Mouse (Mus musculus): Measurements from ENCODE around the gene Sf3a2.
A peak's percentile ranks its signal among the peaks of the same experiment; 100 is the strongest.

Gene Sf3a2

DNA sequence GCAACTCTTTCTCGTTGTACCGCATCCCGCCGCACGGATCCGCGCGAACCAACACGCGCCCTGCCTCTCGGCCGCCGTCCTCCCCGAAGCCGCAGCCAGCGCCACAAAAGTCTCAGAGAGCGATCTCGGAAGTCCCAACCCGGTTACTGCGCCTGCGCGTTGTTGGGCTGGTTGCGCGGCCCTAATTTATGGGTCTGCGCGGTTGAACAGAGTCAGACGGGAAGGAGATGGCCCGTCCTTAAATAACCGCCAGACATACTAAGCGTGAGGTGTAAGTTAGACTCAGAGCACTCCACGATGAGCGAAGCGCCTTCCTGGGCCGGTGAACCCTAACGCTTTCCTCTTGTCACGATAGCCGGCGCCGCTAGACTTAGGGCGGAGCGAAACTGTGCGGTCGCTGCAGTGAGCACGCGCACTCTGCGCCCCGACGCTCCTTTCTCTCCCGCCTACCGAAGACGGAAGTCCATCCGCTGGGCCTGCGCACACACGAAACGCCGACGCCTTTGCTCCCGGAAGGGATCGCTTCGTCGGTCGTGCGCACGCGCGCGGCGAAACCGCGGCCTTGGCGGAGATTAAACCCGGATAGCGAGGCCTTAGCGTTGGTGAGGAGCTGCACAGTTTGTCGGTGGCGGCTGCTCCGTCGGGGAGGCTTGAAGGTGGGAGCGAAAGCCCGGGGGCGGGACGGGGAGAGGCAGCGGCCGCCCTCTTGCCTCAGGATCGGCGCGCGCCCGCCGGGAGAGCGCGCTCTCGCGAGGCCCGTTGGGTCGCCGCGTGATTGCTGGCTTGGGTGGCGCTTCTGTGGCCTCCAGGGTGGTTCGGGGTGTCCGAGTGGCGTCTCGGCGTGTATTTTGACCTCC lies at the start of gene Sf3a2, which contains the start of gene Plekhj1:
Gene Sf3a2 (plus strand): TSS at position 49 of the 857 bp plus-strand sequence.
Gene Plekhj1 (minus strand): TSS at position 477 of the 857 bp plus-strand sequence.
- peak; percentile 99 for DNase-seq (ENCODE audit: low read depth)

DNA sequence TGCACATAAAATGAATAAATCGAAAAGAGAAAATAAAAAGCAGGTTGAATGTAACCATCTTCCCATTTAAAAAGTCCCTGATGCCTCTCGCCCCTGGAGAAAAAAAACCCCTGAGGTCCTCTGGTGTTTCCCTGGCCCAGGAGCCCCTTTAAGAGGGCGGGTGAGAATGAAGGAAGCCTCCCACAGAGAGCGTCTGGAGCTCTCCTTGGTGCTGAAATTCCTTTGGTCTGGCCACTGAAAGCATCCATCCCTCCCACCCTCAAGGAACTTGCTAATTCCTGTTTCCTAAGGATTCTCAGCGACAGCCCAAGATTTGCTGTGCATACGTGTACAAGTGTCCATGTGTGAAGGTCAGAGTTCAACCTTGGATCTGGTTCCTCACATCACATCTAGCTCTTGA lies 49.4 kb upstream of the Sf3a2 start:
- peak; percentile 73 for DNase-seq (ENCODE audit: low read depth)

DNA sequence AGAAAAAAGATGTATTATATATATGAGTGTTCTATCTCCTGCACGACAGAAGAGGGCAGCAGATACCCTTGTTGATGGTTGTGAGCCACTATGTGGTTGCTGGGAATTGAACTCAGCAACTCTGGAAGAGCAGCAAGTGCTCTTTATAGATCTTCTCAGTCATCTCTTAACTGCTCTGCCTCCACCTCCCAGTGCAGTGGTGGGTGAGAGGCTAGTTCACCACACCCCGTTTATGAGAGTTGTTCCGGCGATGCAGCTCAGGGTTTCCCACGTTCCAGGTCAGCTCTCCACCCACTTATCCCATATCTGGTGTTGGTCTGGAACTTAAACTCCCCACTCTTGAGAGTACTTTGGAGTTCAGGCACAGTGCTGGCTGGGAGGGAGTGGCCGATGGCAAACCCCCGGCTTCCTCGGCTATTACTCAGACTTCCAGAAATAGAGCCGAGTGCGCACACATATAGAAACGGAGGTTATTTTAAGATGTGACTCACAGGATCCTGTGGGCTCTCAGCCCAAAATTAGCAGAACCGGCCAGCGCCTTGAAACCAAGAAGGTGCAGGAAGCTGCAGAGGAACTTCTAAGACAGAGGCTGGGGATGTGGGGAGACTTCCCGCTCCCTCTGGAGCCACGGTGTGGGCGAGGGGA lies 46.7 kb upstream of the Sf3a2 start:
- DNase-seq (ENCODE audit: low read depth): peak; percentile 98

DNA sequence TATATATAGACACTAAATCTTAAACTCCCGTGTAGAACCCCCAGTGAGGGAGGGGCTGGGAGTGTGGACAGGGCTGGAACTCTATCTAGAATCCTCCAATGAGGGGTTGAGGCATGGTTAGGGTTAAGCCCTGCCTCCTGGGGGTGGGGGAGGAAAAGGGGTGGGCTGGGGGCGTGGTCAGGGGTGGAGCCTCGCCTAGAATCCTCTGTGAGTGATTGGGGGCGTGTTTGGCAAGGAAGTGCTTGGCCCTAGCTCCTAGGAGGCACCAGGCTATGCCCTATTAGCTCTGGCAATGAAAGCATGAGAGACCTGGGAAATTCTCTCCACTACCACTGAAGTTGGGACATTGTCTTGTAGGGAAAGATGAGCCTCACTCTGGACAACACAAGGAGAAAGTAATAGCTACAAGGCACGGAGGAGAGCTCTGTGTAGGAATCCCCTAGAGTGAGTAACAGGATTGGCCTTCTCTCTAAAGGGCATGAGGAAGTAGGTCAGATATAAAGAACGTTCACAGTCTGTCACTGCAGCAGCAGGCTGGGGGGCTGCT lies 45.8 kb upstream of the Sf3a2 start:
- peak; percentile 96 for DNase-seq (ENCODE audit: low read depth)

DNA sequence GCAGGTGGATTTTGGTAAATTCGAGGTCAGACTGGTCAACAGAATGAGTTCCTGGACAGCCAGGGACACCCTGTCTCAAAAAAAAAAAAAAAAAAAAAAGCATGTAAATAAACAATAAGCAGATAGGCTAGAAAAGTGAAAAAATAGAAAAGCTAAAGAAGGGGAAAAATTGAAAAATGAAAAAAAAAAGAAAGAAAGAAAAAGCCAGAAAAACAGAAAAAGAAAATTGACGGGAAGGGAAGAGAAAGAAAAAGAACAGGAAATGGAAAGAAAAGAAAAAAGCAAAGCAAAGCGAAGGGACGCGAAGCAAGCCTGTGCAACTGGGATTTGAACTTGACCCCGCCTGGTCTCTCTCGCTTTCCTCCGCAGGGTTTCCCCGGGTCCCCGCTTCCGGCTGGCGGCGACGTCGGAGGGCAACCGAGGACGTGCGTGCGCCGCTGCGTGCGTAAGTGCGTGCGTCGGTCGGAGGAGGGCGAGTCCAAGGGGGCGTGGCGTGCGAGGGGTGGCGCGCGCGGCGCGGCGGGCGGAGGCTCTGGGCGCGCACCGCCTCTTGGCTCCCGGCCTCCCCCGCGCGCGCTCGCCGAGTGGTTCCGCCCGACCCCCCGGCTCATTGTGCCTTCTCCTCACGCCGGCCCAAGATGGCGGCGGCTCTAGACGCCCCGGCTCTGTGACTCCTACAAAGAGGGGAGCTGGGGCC lies 43.3 kb upstream of the Sf3a2 start, which contains the start of gene Dot1l:
Gene Dot1l (plus strand): TSS at position 613 of the 697 bp plus-strand sequence.
- DNase-seq (ENCODE audit: low read depth): peak; percentile 97

DNA sequence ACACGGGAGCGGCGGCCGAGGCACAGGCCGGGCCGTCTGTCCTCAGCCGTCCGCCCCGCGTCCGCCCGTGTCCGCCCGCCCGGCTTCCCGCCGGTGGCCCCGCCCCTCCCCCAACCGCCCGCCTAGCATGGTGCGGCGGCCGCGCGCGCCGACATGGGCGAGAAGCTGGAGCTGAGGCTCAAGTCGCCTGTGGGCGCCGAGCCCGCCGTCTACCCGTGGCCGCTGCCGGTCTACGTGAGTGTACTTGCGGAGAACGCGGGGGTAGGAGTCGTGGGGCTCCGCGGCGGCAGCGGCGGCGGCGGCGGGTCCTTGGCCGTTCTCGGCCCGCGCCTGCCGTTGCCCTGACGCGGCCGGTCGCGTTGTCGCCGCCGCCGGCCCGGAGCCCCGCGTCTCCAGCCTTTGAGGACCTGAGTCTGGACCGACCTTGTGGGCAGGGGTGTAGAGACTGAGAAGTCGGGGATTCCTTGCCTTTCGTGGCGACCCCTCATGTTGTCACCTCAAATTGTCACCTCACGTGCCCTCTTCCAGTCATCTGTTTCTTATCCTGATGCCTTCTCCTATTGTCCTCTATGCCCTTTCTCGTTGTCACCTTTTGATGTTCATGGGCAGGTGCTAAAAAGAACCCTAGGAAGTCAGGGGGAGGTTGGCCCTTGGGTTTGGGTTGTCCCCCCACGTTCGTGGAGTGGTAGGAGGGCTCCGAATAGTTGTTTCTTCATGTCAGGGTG lies 42.5 kb upstream of the Sf3a2 start:
- no peak for DNase-seq (ENCODE audit: low read depth)

DNA sequence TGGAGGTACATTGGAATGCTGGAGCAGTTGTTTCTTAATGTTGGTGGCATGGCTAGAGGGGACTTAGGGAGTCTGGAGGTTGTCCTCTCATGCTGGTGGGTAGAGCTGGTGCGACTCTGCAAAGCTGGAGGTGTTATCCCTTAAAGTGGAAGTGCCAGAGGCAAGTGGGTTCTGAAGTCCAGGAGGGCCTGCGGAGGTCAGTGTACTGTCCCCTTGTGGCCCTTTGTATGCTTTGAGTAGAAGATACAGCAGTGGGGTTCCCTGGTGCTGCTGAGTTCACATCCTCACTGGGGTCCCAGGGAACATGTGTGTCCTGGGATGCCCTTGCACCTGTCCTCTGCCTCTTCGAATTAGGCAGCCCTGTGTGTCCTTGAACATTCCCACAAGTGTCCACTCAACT lies 41.9 kb upstream of the Sf3a2 start:
- no peak for DNase-seq (ENCODE audit: low read depth)

DNA sequence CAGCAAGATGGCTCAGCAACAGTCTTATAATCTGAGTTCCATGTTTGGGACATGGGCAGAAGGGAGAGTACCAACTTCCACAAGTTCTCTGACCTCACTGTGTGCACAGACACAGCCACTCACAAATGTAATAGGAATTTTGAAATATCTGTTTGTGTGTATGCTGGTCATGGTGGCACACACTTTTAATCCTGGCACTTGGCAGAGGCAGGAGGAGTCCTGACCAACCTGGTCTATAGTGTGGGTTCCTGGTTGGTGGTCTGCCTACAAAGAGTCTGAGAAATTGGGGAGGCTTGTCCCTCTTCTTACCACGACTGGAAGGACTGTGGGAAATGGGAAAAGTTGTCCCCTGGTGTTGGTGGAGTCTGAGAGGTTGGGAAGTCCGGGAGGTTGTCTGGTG lies 41.5 kb upstream of the Sf3a2 start:
- DNase-seq (ENCODE audit: low read depth): no peak

DNA sequence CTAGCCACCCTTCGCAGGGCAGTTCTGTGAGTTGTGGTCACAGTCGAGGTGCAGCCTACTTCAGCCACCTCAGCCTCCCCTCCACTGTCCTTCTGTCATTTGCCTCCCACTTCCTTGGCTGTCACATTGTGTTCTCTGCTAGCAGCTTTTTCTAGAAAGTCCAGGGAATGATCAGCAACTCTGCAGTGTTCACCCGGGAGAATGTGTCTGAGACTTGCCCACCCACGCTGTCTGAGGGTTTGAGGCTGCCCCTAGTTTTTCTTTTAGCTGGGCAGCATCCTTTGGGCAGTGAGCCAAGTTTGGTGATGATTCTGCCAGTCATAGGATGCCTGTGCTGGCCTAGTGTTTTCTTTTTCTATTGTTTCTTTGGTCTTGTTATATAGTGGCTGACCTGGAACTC lies 41.0 kb upstream of the Sf3a2 start:
- DNase-seq (ENCODE audit: low read depth): no peak

DNA sequence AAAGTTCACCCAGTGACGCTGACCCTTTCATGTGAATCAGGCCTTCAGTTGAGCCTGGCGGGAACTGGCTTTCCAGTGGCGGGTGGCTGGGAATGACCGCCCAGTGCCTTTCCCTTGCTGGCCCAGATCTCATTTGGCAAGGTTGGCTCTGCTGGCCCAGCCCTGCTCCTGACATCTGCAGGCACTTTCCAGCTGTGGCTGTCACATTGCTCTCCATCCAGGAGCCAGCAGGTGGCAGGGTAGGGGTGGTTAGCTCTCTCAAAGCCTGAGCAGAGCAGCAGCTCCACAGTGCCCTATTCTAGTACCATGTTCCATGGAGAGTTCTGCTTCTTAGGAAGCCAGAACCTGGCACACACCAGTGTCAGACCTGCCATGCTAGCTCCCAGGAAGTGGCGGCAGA lies 40.3 kb upstream of the Sf3a2 start:
- peak; percentile 77 for DNase-seq (ENCODE audit: low read depth)

DNA sequence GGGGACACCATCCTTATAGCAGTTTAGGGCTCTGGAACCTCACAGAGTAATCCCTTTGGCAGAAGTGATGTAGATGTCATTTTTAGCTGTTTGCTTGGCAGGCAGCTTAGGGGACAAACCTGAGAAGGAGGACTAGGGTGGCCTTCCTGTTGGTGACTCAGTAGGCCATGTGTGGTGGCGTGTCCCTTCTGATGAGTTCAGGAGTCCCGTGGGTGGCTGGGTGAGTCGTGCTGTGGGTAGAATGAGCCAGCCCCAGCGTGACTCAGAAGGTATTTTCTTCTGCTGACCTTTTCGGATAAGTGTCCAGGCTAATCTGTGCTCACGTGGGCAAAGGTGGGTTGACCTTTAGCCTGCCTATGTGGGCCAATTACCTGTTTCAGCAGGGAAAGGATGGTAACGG lies 39.3 kb upstream of the Sf3a2 start:
- peak; percentile 63 for DNase-seq (ENCODE audit: low read depth)

DNA sequence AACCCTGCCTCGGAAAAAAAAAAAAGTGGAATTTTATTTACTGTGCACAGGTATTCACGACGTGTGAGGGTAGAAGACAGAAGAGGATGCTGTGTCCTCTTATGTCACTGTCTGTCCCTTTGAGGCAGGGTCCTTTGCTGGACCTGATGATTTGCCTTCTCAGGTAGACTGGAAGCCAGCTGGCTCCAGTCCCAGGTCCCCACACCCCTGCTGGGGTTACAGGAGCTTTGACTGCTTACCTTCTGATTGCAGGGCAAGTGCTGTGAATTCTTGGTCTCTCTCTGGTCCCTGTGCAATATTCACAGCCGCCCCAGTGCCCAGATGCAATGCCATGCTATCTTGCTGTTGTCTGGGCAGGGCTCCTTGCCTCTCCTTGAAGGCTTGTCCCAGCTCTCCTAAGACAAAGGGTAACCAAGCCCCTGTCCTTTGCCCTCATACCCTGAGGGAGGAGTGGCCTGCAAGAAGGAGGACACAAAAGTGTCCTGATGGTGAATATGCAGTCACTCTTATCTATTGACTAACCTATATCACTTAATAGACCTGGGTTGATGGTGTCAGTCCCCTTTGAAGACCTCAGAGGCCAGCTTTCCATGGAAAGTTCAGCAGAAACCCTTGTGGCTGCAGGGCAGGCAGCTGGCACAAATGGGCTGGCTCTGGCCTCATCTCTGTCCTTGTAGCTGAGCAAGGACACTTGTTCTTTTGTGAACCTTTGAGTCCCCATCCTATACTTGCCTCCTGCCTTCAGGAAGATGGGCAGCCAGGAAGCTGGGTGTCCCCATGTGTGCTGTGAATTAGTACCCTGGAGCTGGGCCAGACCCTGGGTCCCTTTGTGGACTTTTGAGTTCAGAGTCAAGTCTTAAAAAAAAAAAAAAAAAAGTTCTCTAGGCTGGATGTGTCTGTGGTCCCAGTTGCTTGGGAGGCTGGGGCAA lies 37.1 kb upstream of the Sf3a2 start:
- no peak for DNase-seq (ENCODE audit: low read depth)

DNA sequence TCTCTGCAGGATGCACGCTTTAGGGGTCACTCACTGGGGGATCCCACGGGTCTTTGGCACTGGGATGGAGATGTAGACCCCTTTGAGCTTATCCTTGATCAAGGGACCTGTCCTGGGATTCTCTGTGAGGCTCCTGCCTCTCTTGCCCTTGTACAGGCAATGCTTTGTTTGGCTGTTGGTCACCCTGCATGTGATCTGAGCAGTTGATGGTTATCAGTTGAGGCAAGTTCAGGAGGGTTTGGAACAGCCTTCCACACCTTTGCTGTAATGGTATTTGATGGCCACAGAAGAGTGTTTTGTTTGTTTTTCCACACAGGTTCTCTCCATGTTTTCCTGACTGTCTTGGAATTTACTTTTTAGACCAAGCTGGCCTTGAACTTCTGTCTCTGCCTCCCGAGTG lies 36.2 kb upstream of the Sf3a2 start:
- DNase-seq (ENCODE audit: low read depth): no peak

DNA sequence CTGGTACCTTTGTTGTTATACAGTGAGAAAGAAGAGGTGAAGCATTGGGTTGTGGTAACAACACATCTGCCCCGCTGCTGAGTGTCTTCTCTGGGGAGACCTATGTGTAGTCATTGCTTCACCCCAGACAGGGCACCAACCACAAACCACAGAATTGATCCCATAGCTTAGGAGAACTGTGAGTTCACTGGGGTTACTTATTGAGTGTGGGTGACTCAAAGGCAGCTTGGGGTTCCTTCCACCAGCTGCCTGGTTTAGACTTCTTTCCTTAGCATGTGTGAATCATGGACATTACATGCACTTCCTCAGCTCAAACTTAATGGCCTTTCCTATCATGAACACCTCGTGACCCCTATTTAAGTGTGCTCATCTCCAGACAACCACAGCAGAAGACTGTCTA lies 34.5 kb upstream of the Sf3a2 start:
- DNase-seq (ENCODE audit: low read depth): peak; percentile 88

DNA sequence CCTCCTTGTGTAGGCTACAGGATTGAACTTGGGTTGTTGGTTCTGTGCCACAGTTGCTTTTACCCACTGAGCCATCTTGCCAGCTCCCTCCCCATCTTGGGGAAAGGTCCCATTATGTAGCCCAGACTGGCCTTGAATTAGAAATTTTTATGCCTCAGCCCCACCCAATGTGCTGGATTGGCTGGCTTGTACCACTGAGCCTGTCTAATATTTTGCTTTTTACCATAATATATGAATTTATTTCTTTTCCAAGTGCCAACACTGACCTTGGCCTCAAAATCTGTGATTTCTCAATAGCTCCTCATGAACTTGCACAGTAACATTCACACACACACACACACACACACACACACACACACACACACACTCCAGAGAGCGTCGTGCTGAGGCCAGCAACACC lies 32.3 kb upstream of the Sf3a2 start:
- DNase-seq (ENCODE audit: low read depth): no peak

DNA sequence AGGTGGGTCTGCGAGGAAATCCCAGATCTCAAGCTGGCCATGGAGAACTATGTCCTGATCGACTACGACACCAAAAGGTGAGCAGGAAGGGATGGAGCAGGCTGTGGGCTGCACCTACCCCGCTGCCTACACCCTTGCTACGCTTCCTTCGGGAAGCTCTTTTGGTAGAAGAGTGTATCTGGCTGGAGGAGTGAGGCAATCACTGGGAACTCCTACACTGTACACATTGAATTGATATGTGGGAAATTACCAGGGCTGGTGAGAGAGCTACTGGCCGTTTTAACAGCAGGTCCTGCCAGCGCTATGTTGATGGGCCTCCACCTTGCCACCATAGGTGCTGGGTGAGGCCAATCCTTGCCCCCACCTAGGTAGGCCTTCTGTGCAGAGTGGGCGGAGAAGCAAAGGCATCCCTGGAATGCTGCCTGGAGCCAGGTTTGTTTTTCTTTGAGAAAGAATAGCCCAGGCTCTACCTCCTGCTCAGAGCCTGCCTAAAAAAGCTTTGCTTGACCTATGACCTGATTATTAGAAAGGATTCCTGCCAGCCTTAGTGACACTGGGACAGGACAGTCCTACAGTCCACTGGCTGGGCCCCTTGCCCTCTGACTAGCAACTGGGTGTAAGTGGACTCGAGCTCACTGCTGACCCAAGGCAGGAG lies 31.7 kb upstream of the Sf3a2 start:
- no peak for DNase-seq (ENCODE audit: low read depth)

DNA sequence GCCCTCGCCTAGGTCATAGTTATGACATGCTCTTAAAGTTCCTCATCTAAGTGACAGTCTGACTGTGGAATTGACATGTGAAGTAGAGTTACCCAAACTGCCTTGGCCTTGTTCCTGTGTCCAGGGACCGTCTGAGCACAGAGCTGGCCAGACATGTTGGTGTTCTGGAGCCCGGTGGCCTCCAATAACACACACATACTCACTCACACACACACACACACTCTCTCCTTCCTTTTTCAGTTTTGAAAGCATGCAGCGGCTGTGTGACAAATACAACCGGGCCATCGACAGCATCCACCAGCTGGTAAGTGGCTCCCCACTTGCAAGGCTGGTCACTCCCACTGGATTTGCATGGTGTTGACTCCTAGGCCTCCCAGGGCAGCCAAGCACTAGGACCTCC lies 29.6 kb upstream of the Sf3a2 start:
- no peak for DNase-seq (ENCODE audit: low read depth)

DNA sequence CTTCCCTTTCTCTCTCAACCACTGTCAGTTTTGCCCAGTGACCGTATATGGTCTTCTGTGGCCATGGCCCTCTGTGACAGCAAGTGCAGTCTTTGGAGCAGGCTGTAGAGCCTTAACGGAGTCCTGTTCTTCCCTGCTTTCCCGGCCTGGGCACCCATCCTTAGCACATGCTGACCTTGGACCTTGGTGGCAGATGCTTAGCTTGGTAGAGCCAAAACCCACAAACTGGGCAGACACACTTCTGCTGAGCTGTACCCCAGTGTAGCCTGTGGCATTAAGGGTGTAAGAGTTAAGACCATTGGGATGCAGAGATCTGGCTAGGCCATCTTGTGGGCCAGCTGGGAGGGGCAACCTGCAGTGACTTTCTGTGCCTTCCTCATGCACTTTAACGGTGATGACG lies 24.2 kb upstream of the Sf3a2 start:
- DNase-seq (ENCODE audit: low read depth): no peak

DNA sequence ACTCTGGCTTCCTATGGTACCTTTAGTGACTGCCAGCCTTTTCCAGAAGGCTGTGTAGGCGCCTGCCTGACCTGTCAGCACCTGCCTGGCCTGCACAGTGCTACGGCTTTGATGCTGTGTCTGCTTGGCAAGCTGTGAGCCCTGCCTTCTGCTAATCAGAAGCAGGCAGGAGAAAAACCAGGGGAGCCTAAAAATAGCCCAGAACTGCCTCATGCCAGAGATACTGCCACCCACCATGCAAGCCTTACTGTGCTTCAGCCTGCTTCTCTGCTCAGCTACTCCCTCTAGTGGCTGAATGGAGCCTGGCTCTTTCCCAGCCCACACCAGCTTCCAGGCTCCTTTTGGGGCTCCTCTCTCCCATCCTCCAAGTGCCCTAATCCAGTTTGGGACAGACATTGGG lies 23.4 kb upstream of the Sf3a2 start:
- DNase-seq (ENCODE audit: low read depth): peak; percentile 77

DNA sequence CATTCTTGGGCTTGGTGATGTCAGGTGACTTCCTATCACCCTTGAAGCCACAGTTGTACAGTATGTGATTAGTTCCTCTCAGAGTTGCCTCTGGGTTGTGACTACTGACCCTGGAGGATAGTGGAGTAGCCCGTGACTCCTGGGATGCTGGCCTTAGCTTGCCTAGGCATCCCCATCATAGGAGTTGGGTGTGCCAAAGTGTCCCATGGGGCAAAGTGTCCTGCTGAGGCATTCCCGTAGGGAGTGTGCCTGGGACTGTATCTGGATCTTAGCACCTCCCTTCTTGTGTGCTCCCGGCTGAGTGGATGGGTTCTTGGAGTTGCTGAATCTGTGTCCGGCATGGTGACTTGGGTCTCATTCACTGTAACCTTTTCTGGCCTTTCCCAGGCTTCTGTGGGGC lies 23.0 kb upstream of the Sf3a2 start:
- DNase-seq (ENCODE audit: low read depth): no peak
